Mouse (Mus musculus): ENCODE data around the gene Inpp5a. TPM values are rescaled to one million over a fixed set of nuclear protein-coding genes. Genes with fewer than 3 reads are reported as not detected.

Inpp5a gene
- polyA plus RNA-seq, 1 experiment from 2014 or later = 28.8 TPM

GRCm38 (mm10) chr7:139470481-139470880 is 81.6 kb downstream of the Inpp5a start:
- Histone ChIP-seq H3K36me3 (ENCODE audit: control insufficient read depth, insufficient read depth, low read length) (no peaks in the 10 kb centered on the region), H3K4me2 (ENCODE audit: low read depth, low read length) (no peak overlapping the region), H3K27ac (ENCODE audit: low read length) (no peak overlapping the region), H3K27me3 (ENCODE audit: control insufficient read depth, insufficient read depth, low read depth, low read length) (no peaks in the 10 kb centered on the region), H3K4me3 (ENCODE audit: low read length) (no peak overlapping the region), H3K9ac (ENCODE audit: low read length) (no peak overlapping the region), H3K4me1 (replicated peaks; ENCODE audit: control insufficient read depth, insufficient read depth, low read length) (peaks cover 40% of the 10 kb centered on the region), H3K9me3 (ENCODE audit: control insufficient read depth, low read length) (no peaks in the 10 kb centered on the region)
- no peak for ATAC-seq (ENCODE audit: low read depth)
- WGBS = 84% methylated on average over 2 of the region's 2 CpGs

DNA sequence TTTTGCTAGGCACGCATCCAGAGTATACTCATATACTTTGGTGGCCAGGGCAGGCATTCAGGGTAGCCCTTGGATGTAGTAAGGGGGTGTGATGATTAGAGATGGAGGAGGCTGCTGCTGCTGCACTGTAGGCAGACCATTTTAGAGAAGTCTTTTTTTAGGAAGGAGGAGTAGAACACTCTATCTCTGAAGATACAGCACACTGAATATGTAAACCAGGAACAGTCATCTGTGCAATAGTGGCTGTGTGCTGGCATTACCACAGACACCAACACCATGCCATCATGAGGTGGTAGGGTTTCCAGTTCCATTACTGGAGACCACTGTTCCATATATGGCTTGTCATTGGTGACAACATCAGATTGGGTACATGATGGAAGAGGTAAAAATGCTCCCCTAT is 83.1 kb downstream of the Inpp5a start:
- H3K27me3 ChIP-seq (ENCODE audit: control insufficient read depth, insufficient read depth, low read depth, low read length) = no peaks in the 10 kb centered on the region
- peak overlapping the region; percentile 56; the same call in 1 of the 2 replicates for H3K27ac ChIP-seq (ENCODE audit: low read length)
- no peak overlapping the region for H3K4me2 ChIP-seq (ENCODE audit: low read depth, low read length)
- no peaks in the 10 kb centered on the region for H3K9me3 ChIP-seq (ENCODE audit: control insufficient read depth, low read length)
- WGBS = 69% methylated on average over 1 of the region's 1 CpGs
- H3K36me3 ChIP-seq (ENCODE audit: control insufficient read depth, insufficient read depth, low read length) = no peaks in the 10 kb centered on the region
- no peak overlapping the region for H3K9ac ChIP-seq (ENCODE audit: low read length)
- H3K4me3 ChIP-seq (ENCODE audit: low read length) = no peak overlapping the region
- H3K4me1 ChIP-seq (replicated peaks; ENCODE audit: control insufficient read depth, insufficient read depth, low read length) = peaks cover 28% of the 10 kb centered on the region
- ATAC-seq (ENCODE audit: low read depth) = no peak

GRCm38 (mm10) chr7:139472865-139473549 is 84.1 kb downstream of the Inpp5a start:
- Histone ChIP-seq H3K4me1 (replicated peaks; ENCODE audit: control insufficient read depth, insufficient read depth, low read length) (peaks cover 19% of the 10 kb centered on the region), H3K9ac (ENCODE audit: low read length) (no peak overlapping the region), H3K4me3 (ENCODE audit: low read length) (no peak overlapping the region), H3K9me3 (ENCODE audit: control insufficient read depth, low read length) (no peaks in the 10 kb centered on the region), H3K36me3 (ENCODE audit: control insufficient read depth, insufficient read depth, low read length) (no peaks in the 10 kb centered on the region), H3K27me3 (ENCODE audit: control insufficient read depth, insufficient read depth, low read depth, low read length) (no peaks in the 10 kb centered on the region), H3K27ac (ENCODE audit: low read length) (peak overlapping the region; percentile 56), H3K4me2 (ENCODE audit: low read depth, low read length) (no peak overlapping the region)
- peak; percentile 89 for ATAC-seq (ENCODE audit: low read depth)
- WGBS = 21% methylated on average over 7 of the region's 7 CpGs

DNA sequence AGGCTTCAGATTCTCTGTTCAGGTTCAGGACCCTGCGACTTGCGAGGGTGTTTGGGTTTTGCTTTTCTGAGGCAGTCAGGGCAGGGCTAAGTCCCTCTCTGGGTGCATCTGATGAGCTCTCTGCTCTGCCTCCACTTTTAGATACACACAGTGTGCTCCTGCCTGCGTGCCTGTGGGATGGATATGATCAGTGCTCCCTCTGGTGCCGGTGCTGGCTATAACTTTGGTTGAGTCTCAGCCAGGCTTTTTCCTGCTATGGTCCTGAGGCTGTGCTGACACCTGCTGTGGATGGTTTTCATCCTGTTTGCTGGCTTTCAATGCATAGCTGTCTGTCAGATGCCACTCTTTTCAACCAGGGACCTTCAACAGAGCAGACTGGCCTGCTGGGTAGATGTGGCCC is 87.0 kb downstream of the Inpp5a start:
- H3K4me2 ChIP-seq (ENCODE audit: low read depth, low read length) = no peak overlapping the region
- no peak overlapping the region for H3K9ac ChIP-seq (ENCODE audit: low read length)
- H3K9me3 ChIP-seq (ENCODE audit: control insufficient read depth, low read length) = no peaks in the 10 kb centered on the region
- no peak for ATAC-seq (ENCODE audit: low read depth)
- no peaks in the 10 kb centered on the region for H3K27me3 ChIP-seq (ENCODE audit: control insufficient read depth, insufficient read depth, low read depth, low read length)
- peaks cover 8% of the 10 kb centered on the region for H3K4me1 ChIP-seq (replicated peaks; ENCODE audit: control insufficient read depth, insufficient read depth, low read length)
- H3K27ac ChIP-seq (ENCODE audit: low read length) = no peak overlapping the region
- WGBS = 45% methylated on average over 4 of the region's 4 CpGs
- H3K36me3 ChIP-seq (ENCODE audit: control insufficient read depth, insufficient read depth, low read length) = peaks cover 4% of the 10 kb centered on the region; the same call in 1 of the 2 replicates
- H3K4me3 ChIP-seq (ENCODE audit: low read length) = no peak overlapping the region

DNA sequence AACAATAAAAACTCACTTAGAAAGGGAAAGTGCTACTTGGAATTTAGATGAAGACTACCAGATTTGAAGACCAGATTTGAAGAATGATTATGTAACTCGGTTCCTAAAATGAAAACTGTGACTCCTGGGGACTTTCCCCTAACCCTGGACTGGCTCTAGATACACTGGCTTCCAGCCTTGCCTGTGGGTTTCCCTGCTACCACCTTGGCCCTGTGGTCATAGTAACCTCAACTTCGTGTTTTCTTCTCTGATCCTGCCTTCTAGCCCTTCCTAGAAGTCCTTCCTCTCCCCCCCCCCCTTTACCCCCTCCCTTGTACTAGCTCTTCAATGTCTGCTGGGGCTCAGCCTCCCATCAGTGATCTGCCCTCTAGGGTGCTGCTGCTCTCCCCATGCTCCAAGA is 87.8 kb downstream of the Inpp5a start:
- no peak for ATAC-seq (ENCODE audit: low read depth)

DNA sequence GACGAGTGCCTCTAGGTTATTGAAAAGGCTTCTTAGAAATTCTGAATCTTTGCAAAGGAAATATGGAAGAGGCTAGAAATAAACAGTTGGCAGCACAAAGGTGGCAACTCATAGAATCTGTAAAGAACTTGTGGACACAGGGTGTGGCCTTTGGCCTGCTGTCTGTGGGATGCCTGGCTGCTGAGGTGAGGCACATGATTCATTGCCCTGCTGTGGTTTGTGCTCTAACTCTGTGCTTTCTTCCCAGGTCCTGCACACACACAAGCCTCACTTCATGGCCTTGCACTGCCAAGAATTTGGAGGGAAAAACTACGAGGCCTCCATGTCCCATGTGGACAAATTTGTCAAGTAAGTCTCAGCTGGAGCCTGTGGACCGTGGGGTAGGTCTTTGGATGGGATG is 88.8 kb downstream of the Inpp5a start:
- no peak overlapping the region for H3K4me2 ChIP-seq (ENCODE audit: low read depth, low read length)
- H3K4me3 ChIP-seq (ENCODE audit: low read length) = no peak overlapping the region
- H3K36me3 ChIP-seq (ENCODE audit: control insufficient read depth, insufficient read depth, low read length) = peaks cover 10% of the 10 kb centered on the region
- H3K9ac ChIP-seq (ENCODE audit: low read length) = no peak overlapping the region
- no peak for ATAC-seq (ENCODE audit: low read depth)
- no peaks in the 10 kb centered on the region for H3K9me3 ChIP-seq (ENCODE audit: control insufficient read depth, low read length)
- H3K27me3 ChIP-seq (ENCODE audit: control insufficient read depth, insufficient read depth, low read depth, low read length) = no peaks in the 10 kb centered on the region
- peaks cover 4% of the 10 kb centered on the region for H3K4me1 ChIP-seq (replicated peaks; ENCODE audit: control insufficient read depth, insufficient read depth, low read length)
- WGBS = 85% methylated on average over 3 of the region's 3 CpGs
- H3K27ac ChIP-seq (ENCODE audit: low read length) = no peak overlapping the region

More for the DNA sequence above, 87.8 kb downstream of the Inpp5a start:
- no peaks in the 10 kb centered on the region for H3K9me3 ChIP-seq (ENCODE audit: control insufficient read depth, low read length)
- no peak overlapping the region for H3K4me3 ChIP-seq (ENCODE audit: low read length)
- H3K27ac ChIP-seq (ENCODE audit: low read length) = no peak overlapping the region
- WGBS = 44% methylated on average over 2 of the region's 2 CpGs
- H3K9ac ChIP-seq (ENCODE audit: low read length) = no peak overlapping the region
- no peaks in the 10 kb centered on the region for H3K27me3 ChIP-seq (ENCODE audit: control insufficient read depth, insufficient read depth, low read depth, low read length)
- H3K4me1 ChIP-seq (replicated peaks; ENCODE audit: control insufficient read depth, insufficient read depth, low read length) = peaks cover 8% of the 10 kb centered on the region
- no peak overlapping the region for H3K4me2 ChIP-seq (ENCODE audit: low read depth, low read length)
- peaks cover 7% of the 10 kb centered on the region for H3K36me3 ChIP-seq (ENCODE audit: control insufficient read depth, insufficient read depth, low read length)

DNA sequence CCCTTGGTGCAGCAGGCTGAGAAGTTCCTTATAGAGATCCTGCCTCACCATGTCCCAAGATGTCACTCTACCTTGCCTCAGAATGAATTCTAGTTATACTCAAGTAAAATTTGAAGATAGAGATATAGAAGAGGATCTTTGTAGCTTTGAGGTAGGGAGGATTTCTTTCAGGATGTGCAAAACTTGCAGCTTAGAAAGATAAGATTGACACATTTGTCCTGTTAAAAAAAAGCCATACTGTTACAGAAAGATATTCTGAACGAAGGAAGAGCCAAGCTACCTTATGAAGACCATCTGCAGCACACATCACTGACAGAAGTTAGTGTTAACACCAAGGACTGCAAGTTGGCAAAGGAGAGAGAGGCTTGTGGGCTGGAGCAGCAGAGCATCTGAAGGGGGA is 90.2 kb downstream of the Inpp5a start:
- 55% methylated on average over 1 of the region's 1 CpGs for WGBS
- ATAC-seq (ENCODE audit: low read depth) = no peak
- Histone ChIP-seq H3K4me2 (ENCODE audit: low read depth, low read length) (no peak overlapping the region), H3K4me3 (ENCODE audit: low read length) (no peak overlapping the region), H3K9ac (ENCODE audit: low read length) (no peak overlapping the region), H3K27ac (ENCODE audit: low read length) (no peak overlapping the region), H3K9me3 (ENCODE audit: control insufficient read depth, low read length) (no peaks in the 10 kb centered on the region), H3K27me3 (ENCODE audit: control insufficient read depth, insufficient read depth, low read depth, low read length) (no peaks in the 10 kb centered on the region), H3K36me3 (ENCODE audit: control insufficient read depth, insufficient read depth, low read length) (peaks cover 10% of the 10 kb centered on the region), H3K4me1 (replicated peaks; ENCODE audit: control insufficient read depth, insufficient read depth, low read length) (no peaks in the 10 kb centered on the region)

DNA sequence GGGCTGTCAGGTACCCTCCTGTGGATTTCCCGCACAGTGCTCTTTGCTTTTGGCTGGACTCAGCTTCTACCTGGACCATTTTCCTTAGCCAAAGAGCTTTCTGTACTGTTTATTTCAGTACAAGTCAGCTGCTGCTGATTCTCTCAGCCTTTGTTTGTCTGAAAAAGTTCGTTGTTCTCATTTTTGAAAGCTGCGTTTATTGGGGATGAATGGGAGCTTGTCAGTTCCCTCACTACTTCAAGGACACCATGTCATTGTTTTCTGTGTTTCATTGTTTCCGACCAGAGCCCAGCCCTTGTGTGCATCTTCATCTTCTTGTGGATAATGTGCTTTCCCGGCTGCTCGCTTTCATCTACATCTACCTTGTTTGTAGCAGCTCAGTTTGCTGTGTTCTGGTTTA is 90.7 kb downstream of the Inpp5a start:
- Histone ChIP-seq H3K4me2 (ENCODE audit: low read depth, low read length) (no peak overlapping the region), H3K4me3 (ENCODE audit: low read length) (no peak overlapping the region), H3K27me3 (ENCODE audit: control insufficient read depth, insufficient read depth, low read depth, low read length) (no peaks in the 10 kb centered on the region), H3K27ac (ENCODE audit: low read length) (no peak overlapping the region), H3K36me3 (ENCODE audit: control insufficient read depth, insufficient read depth, low read length) (peaks cover 10% of the 10 kb centered on the region), H3K4me1 (replicated peaks; ENCODE audit: control insufficient read depth, insufficient read depth, low read length) (no peaks in the 10 kb centered on the region), H3K9ac (ENCODE audit: low read length) (no peak overlapping the region), H3K9me3 (ENCODE audit: control insufficient read depth, low read length) (no peaks in the 10 kb centered on the region)
- WGBS = 77% methylated on average over 6 of the region's 6 CpGs
- no peak for ATAC-seq (ENCODE audit: low read depth)

DNA sequence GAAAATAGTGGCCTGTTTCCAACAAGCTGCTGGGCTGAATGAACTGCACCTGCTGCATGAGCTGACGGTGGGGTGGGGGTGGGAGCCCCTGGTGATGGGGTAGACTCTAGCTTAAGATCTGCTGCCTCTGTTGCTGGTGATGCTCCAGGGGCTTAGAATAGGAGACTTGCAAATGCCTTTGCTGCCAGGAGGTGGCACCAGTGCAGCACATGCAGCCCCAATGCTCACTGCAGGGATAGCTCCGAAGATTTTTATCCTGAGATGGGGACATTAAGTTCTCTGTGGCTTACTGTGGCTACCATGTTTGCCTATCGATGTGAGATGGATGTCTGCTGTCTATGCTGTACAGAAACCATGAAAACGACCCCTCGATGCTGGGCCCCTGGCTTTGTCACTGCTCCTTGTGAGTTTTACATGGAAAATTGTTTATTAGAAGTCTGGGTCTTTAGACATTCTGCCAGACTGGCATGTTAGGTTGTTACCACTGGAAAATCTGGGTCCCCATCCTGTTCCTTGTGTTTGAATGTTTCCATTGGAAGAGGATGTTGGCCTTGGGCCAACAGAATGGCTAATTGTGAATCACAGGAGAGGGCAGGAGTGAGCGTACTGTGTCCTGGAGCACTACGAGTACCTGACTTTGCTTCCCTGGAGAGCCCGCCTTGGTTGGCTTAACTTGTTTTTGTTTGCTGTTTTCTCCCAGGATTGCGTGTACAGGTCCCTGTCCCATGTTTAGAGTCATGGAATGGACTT is 95.5 kb downstream of the Inpp5a start:
- peaks cover 10% of the 10 kb centered on the region for H3K36me3 ChIP-seq (ENCODE audit: control insufficient read depth, insufficient read depth, low read length)
- WGBS = 62% methylated on average over 9 of the region's 9 CpGs
- H3K27me3 ChIP-seq (ENCODE audit: control insufficient read depth, insufficient read depth, low read depth, low read length) = no peaks in the 10 kb centered on the region
- no peaks in the 10 kb centered on the region for H3K9me3 ChIP-seq (ENCODE audit: control insufficient read depth, low read length)
- H3K27ac ChIP-seq (ENCODE audit: low read length) = no peak overlapping the region
- no peak overlapping the region for H3K9ac ChIP-seq (ENCODE audit: low read length)
- no peaks in the 10 kb centered on the region for H3K4me1 ChIP-seq (replicated peaks; ENCODE audit: control insufficient read depth, insufficient read depth, low read length)
- peak; percentile 28; the same call in 1 of the 2 replicates for ATAC-seq (ENCODE audit: low read depth)
- no peak overlapping the region for H3K4me2 ChIP-seq (ENCODE audit: low read depth, low read length)
- no peak overlapping the region for H3K4me3 ChIP-seq (ENCODE audit: low read length)
